Mouse (Mus musculus) granulocyte monocyte progenitor cell, adult 5-6 weeks (primary cell): ENCODE results near the gene Nog. TPM values are rescaled to one million over a fixed set of nuclear protein-coding genes. Genes with fewer than 3 reads are reported as not detected.

ENCODE experiments used
- ATAC-seq: replicated peaks from 2 replicates; pipeline ENCODE4 v1.8.0; 2016; ENCODE audit warnings: mild to moderate bottlenecking, moderate TSS enrichment, inconsistent platforms; ENCODE audit not compliant: poor library complexity, severe bottlenecking
- total RNA-seq, 2 experiments: library from RNA; stranded (forward) in 1 of 2; stranded (reverse) in 1 of 2; fragments of 200-712, 200-1000 nt in 1 of 2; fragments of >200 nt in 1 of 2; fragmentation: Nextera tagmentation in 1 of 2; gene quantifications; 2 replicates each; pipeline ENCODE4 v1.2.3; 2014 to 2017

The Nog gene
- total RNA-seq, 2 experiments from 2014 or later: not detected

DNA sequence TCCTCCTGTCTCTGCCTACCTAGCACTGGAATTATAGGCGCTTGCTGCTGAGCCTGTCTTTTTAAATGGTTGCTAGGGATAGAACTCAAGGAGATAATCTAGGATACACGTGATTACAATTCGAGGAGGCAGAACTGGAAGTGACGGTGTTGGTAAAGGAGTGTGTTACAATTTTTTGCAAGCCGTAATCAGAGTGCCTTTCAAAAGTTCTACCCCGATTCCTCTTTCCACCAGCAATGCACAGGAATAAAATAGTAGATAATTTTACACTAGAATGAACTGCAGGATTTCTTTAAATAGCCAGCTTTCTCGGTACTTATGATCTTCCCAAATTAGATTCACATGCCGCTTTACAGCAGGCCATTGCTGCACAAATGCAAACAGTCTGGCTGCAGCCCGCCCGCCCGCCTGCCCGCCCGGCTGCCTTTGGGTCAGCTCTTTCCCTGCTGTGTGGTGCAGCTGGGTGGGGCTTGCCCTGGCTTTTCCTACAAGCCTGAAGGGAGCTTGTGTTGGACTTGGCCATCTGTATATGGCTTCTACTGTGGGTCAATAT, 32.2 kb downstream of the Nog start:
- ATAC-seq: no peak

DNA sequence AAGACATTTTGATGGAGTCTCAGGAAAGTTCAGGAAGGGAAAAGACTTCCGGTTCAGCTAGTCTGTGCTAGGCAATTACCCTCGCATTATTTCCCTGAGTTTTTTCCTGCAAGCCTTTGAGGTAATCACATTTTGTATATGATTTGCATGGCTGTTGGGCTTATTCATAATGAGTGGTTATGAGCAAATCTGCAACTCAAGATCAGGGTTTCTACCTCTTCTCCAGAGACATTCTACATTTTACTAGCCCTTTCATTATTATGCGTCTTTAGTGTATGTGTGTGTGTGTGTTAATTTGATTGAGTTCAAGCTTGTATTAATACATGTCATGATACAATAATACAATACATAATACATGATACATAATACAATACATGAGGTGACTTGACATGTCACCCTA, 34.6 kb downstream of the Nog start:
- ATAC-seq: no peak

DNA sequence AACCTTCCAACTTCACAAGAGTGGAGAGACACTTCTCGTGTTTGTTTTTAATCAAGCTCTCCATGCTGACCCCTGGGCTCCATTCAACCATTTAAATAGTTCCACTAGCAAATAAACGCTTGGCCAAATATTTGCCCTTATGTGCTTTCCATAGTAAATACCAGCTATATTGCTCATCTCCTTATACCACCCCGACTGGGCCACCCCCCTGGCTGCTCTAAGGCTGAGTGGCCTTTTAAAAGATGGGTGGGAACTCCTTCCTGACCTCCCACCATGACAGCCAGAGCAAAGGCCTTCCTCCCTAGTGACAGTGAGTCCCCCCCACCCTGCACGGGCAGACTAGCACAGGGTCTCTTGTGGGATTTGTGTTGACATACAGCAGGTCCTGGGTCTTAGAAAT, 37.1 kb downstream of the Nog start:
- ATAC-seq: no peak

DNA sequence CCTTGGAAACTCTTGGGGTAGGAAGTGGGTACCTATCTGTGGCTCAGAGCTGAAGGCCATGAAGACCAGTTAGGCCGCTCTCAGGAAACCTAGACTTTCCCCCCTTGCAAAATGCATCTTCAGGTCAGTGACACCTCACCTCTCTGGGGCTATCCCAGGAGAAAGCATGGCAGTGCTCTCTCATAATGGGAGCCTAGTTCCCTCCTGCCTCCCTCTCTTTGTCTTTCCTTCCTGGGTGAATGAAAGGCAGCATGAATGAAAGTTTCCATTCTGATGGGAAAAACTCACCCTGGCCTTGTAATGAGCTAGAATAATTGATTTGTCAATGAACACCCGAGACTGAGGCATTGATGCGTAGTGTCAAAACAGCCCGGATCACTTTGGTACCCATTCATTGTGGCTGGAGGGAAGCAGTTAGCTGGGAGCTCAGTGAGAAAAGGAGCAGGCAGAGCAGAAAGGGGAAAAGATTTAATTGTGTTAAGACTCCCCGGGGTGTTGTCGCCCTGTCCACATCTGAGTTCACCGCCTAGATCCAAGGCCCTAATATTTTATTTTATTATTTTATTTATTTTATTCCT, 42.7 kb downstream of the Nog start:
- no peak for ATAC-seq

DNA sequence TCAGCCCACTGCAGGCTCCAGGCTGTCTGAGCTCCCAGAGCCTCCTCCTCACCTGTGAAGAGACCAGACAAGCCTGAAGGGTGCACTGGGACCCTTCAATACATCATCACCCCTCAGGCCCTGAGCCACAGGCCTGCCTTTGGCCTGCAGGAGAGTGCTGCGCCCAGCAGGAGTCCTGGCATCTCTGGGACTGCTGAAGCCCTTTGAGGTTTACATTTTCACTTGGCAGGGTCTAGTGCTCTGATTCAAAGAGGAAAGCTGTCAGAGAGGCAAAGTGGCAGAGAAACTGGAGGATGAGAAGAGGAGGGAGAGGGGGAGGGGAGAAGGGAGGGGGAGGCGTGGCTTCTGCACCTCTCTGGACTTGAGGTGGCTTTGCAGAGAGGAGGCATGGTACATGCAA, 44.2 kb downstream of the Nog start:
- ATAC-seq: no peak

DNA sequence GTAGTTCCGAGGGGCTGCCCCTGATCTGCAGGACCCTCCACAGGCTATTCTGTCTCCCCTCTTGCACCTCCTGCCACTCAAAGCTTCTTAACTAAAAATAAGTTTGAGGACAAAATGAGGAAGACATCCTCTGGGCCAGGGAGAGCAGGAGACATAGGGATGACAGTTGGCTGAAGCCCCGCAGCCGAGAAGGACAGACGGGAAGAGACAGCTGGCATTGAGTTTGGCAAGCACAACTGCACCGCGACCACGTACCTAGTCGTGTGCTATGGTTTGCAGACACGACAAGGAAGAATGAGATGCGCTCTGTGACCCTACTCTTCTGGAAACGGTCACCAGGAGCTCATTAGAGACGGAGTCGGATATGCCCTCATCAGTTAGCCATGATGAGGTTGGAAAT, 48.2 kb downstream of the Nog start:
- ATAC-seq: no peak

Other genes starting within 250 kb of the Nog start
- gene Dgke, start 235.5 kb downstream of the Nog start, total RNA-seq (2014; fragmentation: Nextera tagmentation): 4.9 and 6.8 TPM in 2 replicates
- gene Dgke, start 235.5 kb downstream of the Nog start, total RNA-seq (2017): 5.0 and 7.3 TPM in 2 replicates
- not detected in 2 replicates for gene Gm525, start 228.5 kb downstream of the Nog start, total RNA-seq (2014; fragmentation: Nextera tagmentation)
- gene Gm525, start 228.5 kb downstream of the Nog start, total RNA-seq (2017): not detected in 2 replicates